25 mouse cellular contexts compared by ENCODE assay signal in the genomic region with DNA sequence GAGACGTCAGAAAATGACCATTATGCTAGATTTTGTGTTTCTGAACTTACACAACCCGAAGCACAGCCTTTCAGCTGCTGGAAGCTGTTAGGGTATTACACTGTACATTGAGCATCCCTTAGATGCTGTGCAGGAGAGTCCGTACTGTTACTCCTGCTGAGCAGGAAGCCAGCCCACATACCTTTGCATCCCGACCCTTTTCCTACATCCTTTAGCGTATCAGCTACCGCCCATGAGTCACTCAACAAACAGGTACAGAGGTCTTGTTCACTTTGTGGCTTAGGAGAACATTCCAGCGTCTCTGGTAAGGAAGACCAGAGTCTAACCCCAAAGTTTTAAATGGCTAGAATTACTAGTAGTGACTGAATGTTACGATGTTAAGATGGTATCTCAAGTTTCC.
"Had no signal": no experiment of that assay in that cellular context is flagged by ENCODE, and none has a peak within 500 bp of the region (broad histone marks: within the 10 kb centered on the region; RNA-seq: fewer than 3 reads in every experiment).

No protein-coding gene starts in this region.

- ATAC-seq: liver, postnatal 0 days; lung, postnatal 0 days; midbrain, embryonic 13.5 days; midbrain, embryonic 16.5 days had no signal

- H3K4me1 ChIP-seq: liver, embryonic 13.5 days; liver, embryonic 15.5 days; lung, embryonic 15.5 days; megakaryocyte, embryonic 14.5 days; midbrain, embryonic 13.5 days; neural tube, embryonic 13.5 days; neural tube, embryonic 15.5 days had no signal

- H3K4me2 ChIP-seq: liver, embryonic 11.5 days; liver, embryonic 13.5 days; liver, embryonic 15.5 days; lung, embryonic 15.5 days; midbrain, embryonic 11.5 days; midbrain, embryonic 13.5 days; neural tube, embryonic 13.5 days; neural tube, embryonic 15.5 days had no signal

- H3K27me3 ChIP-seq: liver, embryonic 13.5 days; liver, embryonic 15.5 days; lung, embryonic 15.5 days; megakaryocyte, embryonic 14.5 days; midbrain, embryonic 13.5 days; neural tube, embryonic 13.5 days; neural tube, embryonic 15.5 days had no signal

- H3K27ac ChIP-seq: liver, embryonic 13.5 days; liver, embryonic 15.5 days; lung, embryonic 15.5 days; macrophage; midbrain, embryonic 13.5 days; neural tube, embryonic 13.5 days; neural tube, embryonic 15.5 days had no signal

- H3K9ac ChIP-seq: liver, embryonic 13.5 days; liver, embryonic 15.5 days; liver, postnatal 0 days; lung, embryonic 15.5 days; midbrain, embryonic 13.5 days; neural tube, embryonic 13.5 days; neural tube, embryonic 15.5 days had no signal

- H3K4me3 ChIP-seq: liver, embryonic 13.5 days; liver, embryonic 15.5 days; lung, embryonic 15.5 days; megakaryocyte, embryonic 14.5 days; midbrain, embryonic 13.5 days; myocyte; neural tube, embryonic 13.5 days; neural tube, embryonic 15.5 days had no signal

- H3K36me3 ChIP-seq: liver, embryonic 13.5 days; liver, embryonic 15.5 days; lung, embryonic 15.5 days; midbrain, embryonic 13.5 days; neural tube, embryonic 13.5 days; neural tube, embryonic 15.5 days had no signal

- H3K9me3 ChIP-seq: liver, embryonic 13.5 days; liver, embryonic 15.5 days; lung, embryonic 15.5 days; megakaryocyte, embryonic 14.5 days; midbrain, embryonic 13.5 days; neural tube, embryonic 13.5 days; neural tube, embryonic 15.5 days had no signal

- DNase-seq: liver, embryonic 13.5 days; liver, postnatal 0 days; lung, adult 2 months; lung, postnatal 14 days; lung, postnatal 36 days; retina, postnatal 1 day; right cerebral cortex, adult 18-20 months; right cerebral cortex, postnatal 25 days; right cerebral cortex, postnatal 4 days; spleen, adult 18-20 months; thymus, adult 18-20 months; thymus, postnatal 14 days; thymus, postnatal 36 days had no signal
